Mouse (Mus musculus) G1E (cell line): Measurements from ENCODE around the gene Chchd10. TPM values are rescaled to one million over a fixed set of nuclear protein-coding genes. Genes with fewer than 3 reads are reported as not detected.

Experiments
- ATAC-seq: 2 replicates; pipeline ENCODE4 v1.8.0; 2016; ENCODE audit warnings: mild to moderate bottlenecking; ENCODE audit not compliant: insufficient number of reproducible peaks, poor library complexity, low FRiP score, severe bottlenecking; ENCODE audit errors: extremely low read depth
- DNase-seq: peaks from one replicate; pipeline ENCODE4 v3.0.0; 2012; ENCODE audit warnings: low spot score
- H3K27me3 ChIP-seq: 2 replicates; pipeline ENCODE4 v1.6.1; 2012; ENCODE audit warnings: mild to moderate bottlenecking, low read length, inconsistent platforms; ENCODE audit not compliant: insufficient read depth
- H3K36me3 ChIP-seq: replicated peaks from 2 replicates; pipeline ENCODE3; 2012; ENCODE audit warnings: mild to moderate bottlenecking, inconsistent platforms
- H3K4me1 ChIP-seq: 2 replicates; pipeline ENCODE4 v1.6.1; 2012; ENCODE audit warnings: low read depth, low read length, inconsistent platforms, mixed read lengths; ENCODE audit not compliant: insufficient read depth
- H3K4me3 ChIP-seq: 2 replicates; pipeline ENCODE4 v1.5.1; 2012; ENCODE audit warnings: low read depth, mild to moderate bottlenecking, inconsistent platforms, low read length, moderate library complexity, mixed read lengths
- H3K9me3 ChIP-seq: replicated peaks from 2 replicates; pipeline ENCODE4 v1.6.1; 2012; ENCODE audit warnings: inconsistent platforms
- CTCF ChIP-seq: IDR thresholded peaks from 2 replicates; pipeline ENCODE4 v1.5.1; 2012; ENCODE audit warnings: low read depth, low read length, inconsistent platforms, mixed read lengths
- GATA1 ChIP-seq: IDR thresholded peaks from 2 replicates; pipeline ENCODE4 v1.6.1; 2012; ENCODE audit warnings: borderline replicate concordance, low read length, inconsistent platforms, mixed read lengths
- GATA2 ChIP-seq: IDR thresholded peaks from 2 replicates; pipeline ENCODE4 v1.6.1; 2012; ENCODE audit warnings: low read depth, low read length, inconsistent platforms, borderline replicate concordance
- POLR2AphosphoS5 ChIP-seq: IDR thresholded peaks from 2 replicates; pipeline ENCODE4 v1.6.1; 2012; ENCODE audit warnings: low read depth, low read length, inconsistent platforms; ENCODE audit not compliant: insufficient replicate concordance
- TAL1 ChIP-seq: conservative IDR thresholded peaks from 2 replicates; pipeline ENCODE4 v1.6.1; 2012; ENCODE audit warnings: low read depth, low read length, inconsistent platforms, mixed read lengths
- polyA plus RNA-seq: library from polyadenylated mRNA; stranded (reverse); fragments of >175 nt; gene quantifications from 2 replicates; pipeline ENCODE4 v1.2.3, GENCODE M21; 2012
- total RNA-seq, 2 experiments: library from RNA; stranded (forward) in 1 of 2; stranded (reverse) in 1 of 2; fragments of 200-1000 nt in 1 of 2; fragments of >200 nt in 1 of 2; fragmentation: Nextera tagmentation in 1 of 2; gene quantifications; 2 replicates each; pipeline ENCODE4 v1.2.3; 2014 to 2017

Chchd10 gene
- total and polyA plus RNA-seq, 3 experiments: 96.3 to 376 (median 135) TPM

GRCm38 (mm10) chr10:75921726-75922560 lies 11.0 kb upstream of the Chchd10 start:
- no peak for DNase-seq
- H3K9me3 ChIP-seq: no peaks in the 10 kb centered on the region
- H3K4me1 ChIP-seq: peaks cover 34% of the 10 kb centered on the region
- no peak for TF ChIP-seq GATA1
- H3K36me3 ChIP-seq: peaks cover 43% of the 10 kb centered on the region
- no peak for ATAC-seq
- peak overlapping the region; percentile 87 for H3K4me3 ChIP-seq
- peaks cover 12% of the 10 kb centered on the region for H3K27me3 ChIP-seq

GRCm38 (mm10) chr10:75924324-75924723 lies 8.6 kb upstream of the Chchd10 start:
- no peak for DNase-seq
- Histone ChIP-seq H3K4me3 (no peak overlapping the region), H3K27me3 (peaks cover 34% of the 10 kb centered on the region), H3K9me3 (no peaks in the 10 kb centered on the region), H3K4me1 (peaks cover 27% of the 10 kb centered on the region), H3K36me3 (peaks cover 21% of the 10 kb centered on the region)
- 0 out of 2 replicates have a peak, but pooled peaks have one; percentile 23 for ATAC-seq
- TF ChIP-seq POLR2AphosphoS5 (no peak), GATA1 (no peak), TAL1 (no peak)

DNA sequence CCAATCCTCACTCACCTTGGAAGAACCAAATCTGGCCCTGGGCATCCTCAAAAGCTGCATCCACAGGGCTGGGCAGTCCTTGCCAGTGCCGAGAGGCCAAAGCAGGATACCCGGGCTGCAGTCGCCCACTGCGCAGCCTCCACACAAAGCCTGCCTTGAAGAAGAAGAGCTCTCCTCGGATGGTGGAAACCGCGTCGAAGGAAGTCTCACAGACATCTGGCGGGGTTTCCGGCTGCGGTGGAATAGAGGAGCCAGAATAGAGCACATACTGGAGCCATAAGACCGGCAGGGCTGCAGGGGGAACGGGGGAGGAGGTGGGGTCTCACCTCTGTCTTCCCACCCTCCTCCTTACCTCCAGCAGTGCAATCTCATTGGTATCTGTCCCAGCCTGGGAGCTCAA lies 6.5 kb upstream of the Chchd10 start:
- Histone ChIP-seq H3K4me3 (no peak overlapping the region), H3K9me3 (no peaks in the 10 kb centered on the region), H3K4me1 (peaks cover 22% of the 10 kb centered on the region), H3K27me3 (peaks cover 55% of the 10 kb centered on the region), H3K36me3 (peaks cover 17% of the 10 kb centered on the region)
- no peak for TF ChIP-seq GATA2
- TF ChIP-seq CTCF: no peak
- TF ChIP-seq TAL1: no peak
- TF ChIP-seq POLR2AphosphoS5: no peak
- no peak for TF ChIP-seq GATA1
- ATAC-seq (no peak), DNase-seq (no peak)

- peaks cover 2% of the 10 kb centered on the region for H3K36me3 ChIP-seq
- peaks cover 23% of the 10 kb centered on the region for H3K4me1 ChIP-seq
- peaks cover 71% of the 10 kb centered on the region for H3K27me3 ChIP-seq
- H3K4me3 ChIP-seq: no peak overlapping the region
- H3K9me3 ChIP-seq: no peaks in the 10 kb centered on the region
- TF ChIP-seq TAL1: no peak
- no peak for TF ChIP-seq GATA2
- no peak for TF ChIP-seq POLR2AphosphoS5
- no peak for TF ChIP-seq GATA1
- no peak for TF ChIP-seq CTCF
- DNase-seq (no peak), ATAC-seq (no peak)
These were observed 2.6 kb upstream of the Chchd10 start for GRCm38 (mm10) chr10:75930304-75930703.

- Histone ChIP-seq H3K4me1 (peaks cover 29% of the 10 kb centered on the region), H3K4me3 (no peak overlapping the region), H3K36me3 (no peaks in the 10 kb centered on the region), H3K27me3 (peaks cover 65% of the 10 kb centered on the region), H3K9me3 (no peaks in the 10 kb centered on the region)
- TF ChIP-seq GATA1 (no peak), POLR2AphosphoS5 (no peak), TAL1 (no peak), GATA2 (no peak), CTCF (no peak)
- no peak for DNase-seq
- ATAC-seq: no peak
These were observed 1.6 kb upstream of the Chchd10 start for GRCm38 (mm10) chr10:75931311-75931710.

- Histone ChIP-seq H3K9me3 (no peaks in the 10 kb centered on the region), H3K4me1 (peaks cover 36% of the 10 kb centered on the region), H3K27me3 (peaks cover 58% of the 10 kb centered on the region), H3K36me3 (peaks cover 5% of the 10 kb centered on the region), H3K4me3 (peak overlapping the region; percentile 69; the same call in 1 of the 2 replicates)
- TF ChIP-seq POLR2AphosphoS5: no peak
- ATAC-seq: no peak
- peak; percentile 63 for DNase-seq
These were observed 750 bp upstream of the Chchd10 start for GRCm38 (mm10) chr10:75932081-75932678.
